Mouse (Mus musculus): ENCODE results near the gene Olfr328.
"Not testable (repeated sequence)": the region's sequence is repeated elsewhere in the genome, so short reads cannot be mapped to it uniquely, and the experiment has no call there.

Gene Olfr328

GRCm38 (mm10) chr11:58555536-58555935, at the start of gene Olfr328:
Olfr328 (minus strand) TSS chr11:58555636.
- DNase-seq (ENCODE audit: low spot score in 2 of 2), result no peak

GRCm38 (mm10) chr11:58605228-58605627, 49.8 kb upstream of the Olfr328 start:
- DNase-seq (ENCODE audit: low spot score in 2 of 2), result no peak

- DNase-seq (ENCODE audit: low spot score in 2 of 2), result no peak
Measured at GRCm38 (mm10) chr11:58604688-58605087, 49.3 kb upstream of the Olfr328 start.

GRCm38 (mm10) chr11:58602800-58603560, 47.5 kb upstream of the Olfr328 start:
- DNase-seq (ENCODE audit: low spot score in 2 of 2), result no peak

GRCm38 (mm10) chr11:58602062-58602461, 46.6 kb upstream of the Olfr328 start:
- DNase-seq (ENCODE audit: low spot score in 2 of 2), result no peak

GRCm38 (mm10) chr11:58597837-58598236, 42.4 kb upstream of the Olfr328 start:
- no peak for DNase-seq (ENCODE audit: low spot score in 2 of 2)

- no peak for DNase-seq (ENCODE audit: low spot score in 2 of 2)
Measured at GRCm38 (mm10) chr11:58594814-58595213, 39.4 kb upstream of the Olfr328 start, which contains the start of gene Olfr324. Olfr324 (plus strand) TSS chr11:58595114.

- no peak for DNase-seq (ENCODE audit: low spot score in 2 of 2)
Measured at GRCm38 (mm10) chr11:58588620-58589250, 33.3 kb upstream of the Olfr328 start.

GRCm38 (mm10) chr11:58587898-58588348, 32.5 kb upstream of the Olfr328 start:
- DNase-seq (ENCODE audit: low spot score in 2 of 2), result peak; percentile 11 to 12

- no peak for DNase-seq (ENCODE audit: low spot score in 2 of 2)
Measured at GRCm38 (mm10) chr11:58578636-58579035, 23.2 kb upstream of the Olfr328 start.

GRCm38 (mm10) chr11:58577430-58577829, 22.0 kb upstream of the Olfr328 start, which contains the start of gene Olfr325:
Olfr325 (plus strand) TSS chr11:58577730.
- no peak for DNase-seq (ENCODE audit: low spot score in 2 of 2)

- DNase-seq (ENCODE audit: low spot score in 2 of 2), result peak in 1 of 2 experiments; percentile 11
Measured at GRCm38 (mm10) chr11:58570405-58570804, 15.0 kb upstream of the Olfr328 start, which contains the start of gene Olfr224. Olfr224 (minus strand) TSS chr11:58570553.

GRCm38 (mm10) chr11:58546322-58546721, 9.1 kb downstream of the Olfr328 start, which contains the start of gene Olfr329-ps:
Olfr329-ps (minus strand) TSS chr11:58546422.
- no peak for DNase-seq (ENCODE audit: low spot score in 2 of 2)

GRCm38 (mm10) chr11:58534736-58535135, 20.7 kb downstream of the Olfr328 start, which contains the start of gene Olfr330:
Olfr330 (minus strand) TSS chr11:58534836.
- not testable (repeated sequence) for DNase-seq (ENCODE audit: low spot score in 2 of 2)

GRCm38 (mm10) chr11:58519756-58520155, 35.7 kb downstream of the Olfr328 start:
- DNase-seq (ENCODE audit: low spot score in 2 of 2), result peak; percentile 2 to 5

- DNase-seq (ENCODE audit: low spot score in 2 of 2), result peak; percentile 64 to 74
Measured at GRCm38 (mm10) chr11:58518916-58519315, 36.5 kb downstream of the Olfr328 start.

- not testable (repeated sequence) for DNase-seq (ENCODE audit: low spot score in 2 of 2)
Measured at GRCm38 (mm10) chr11:58509058-58509457, 46.4 kb downstream of the Olfr328 start.

GRCm38 (mm10) chr11:58502472-58502871, 53.0 kb downstream of the Olfr328 start, which contains the start of gene Olfr331:
Olfr331 (minus strand) TSS chr11:58502572.
- DNase-seq (ENCODE audit: low spot score in 2 of 2), result not testable (repeated sequence)

Data from urinary bladder, postnatal 36 days (tissue).